Comparison of ENCODE assay signal across 8 mouse cellular contexts in genomic region chr8:84067047-84067573, GRCm38 (mm10). TPM values are rescaled to one million over a fixed set of nuclear protein-coding genes. Genes with fewer than 3 reads are reported as not detected.
DNase-seq lines count a peak whose midpoint lies in the region; ATAC-seq and TF ChIP-seq lines count a peak whose summit lies in the region.

No protein-coding gene starts in this region.

- peak overlapping the region; percentile 85 for H3K4me3 ChIP-seq in hindbrain, embryonic 10.5 days
- peak overlapping the region; percentile 89 for H3K4me3 ChIP-seq in lung, embryonic 16.5 days (ENCODE audit: low read length)
- peak overlapping the region; percentile 49 for H3K4me3 ChIP-seq in thymus, adult 2 months (ENCODE audit: control insufficient read depth, insufficient read depth, low read length)

- H3K4me2 ChIP-seq in lung, embryonic 16.5 days (ENCODE audit: low read depth, low read length), result peak overlapping the region; percentile 45

- peak overlapping the region; percentile 91 for H3K9ac ChIP-seq in lung, embryonic 16.5 days (ENCODE audit: low read length)

- no peaks in the 10 kb centered on the region for H3K36me3 ChIP-seq in hindbrain, embryonic 10.5 days
- no peaks in the 10 kb centered on the region for H3K36me3 ChIP-seq in lung, embryonic 16.5 days (ENCODE audit: control insufficient read depth, insufficient read depth, low read length)
- H3K36me3 ChIP-seq in thymus, adult 2 months (ENCODE audit: control insufficient read depth, insufficient read depth, low read length), result no peaks in the 10 kb centered on the region

- no peaks in the 10 kb centered on the region for H3K9me3 ChIP-seq in hindbrain, embryonic 10.5 days
- no peaks in the 10 kb centered on the region for H3K9me3 ChIP-seq in lung, embryonic 16.5 days (ENCODE audit: control insufficient read depth, low read length)

- peak overlapping the region; percentile 92 for H3K27ac ChIP-seq in hindbrain, embryonic 10.5 days
- peak overlapping the region; percentile 98 for H3K27ac ChIP-seq in lung, embryonic 16.5 days (ENCODE audit: low read length)
- peak overlapping the region; percentile 8; the same call in 1 of the 2 replicates for H3K27ac ChIP-seq in thymus, adult 2 months (ENCODE audit: control insufficient read depth, insufficient read depth, low read length)

- TF ChIP-seq POLR2A in thymus, adult 2 months (IDR thresholded peaks at IDR 0.05; ENCODE audit: control insufficient read depth, extremely low read depth, insufficient read depth, low read length, poor library complexity), result peak; percentile 56; the same call in 1 of the 2 replicates

- peak; percentile 32 for ATAC-seq in frontal cortex, adult (ENCODE audit: low TSS enrichment)
- ATAC-seq in lung, embryonic 16.5 days (ENCODE audit: low read depth), result peak; percentile 75

- peaks cover 49% of the 10 kb centered on the region for H3K4me1 ChIP-seq in hindbrain, embryonic 10.5 days (replicated peaks)
- peaks cover 26% of the 10 kb centered on the region for H3K4me1 ChIP-seq in lung, embryonic 16.5 days (replicated peaks; ENCODE audit: control insufficient read depth, insufficient read depth, low read length)
- peaks cover 18% of the 10 kb centered on the region for H3K4me1 ChIP-seq in thymus, adult 2 months (replicated peaks; ENCODE audit: control insufficient read depth, insufficient read depth, low read length)

- no peaks in the 10 kb centered on the region for H3K27me3 ChIP-seq in hindbrain, embryonic 10.5 days (ENCODE audit: insufficient read depth, poor library complexity, severe bottlenecking)
- no peaks in the 10 kb centered on the region for H3K27me3 ChIP-seq in lung, embryonic 16.5 days (ENCODE audit: control insufficient read depth, insufficient read depth, low read depth, low read length)
- H3K27me3 ChIP-seq in thymus, adult 2 months (ENCODE audit: control insufficient read depth, insufficient read depth, low read length), result no peaks in the 10 kb centered on the region

- peak; percentile 98 for DNase-seq in Muller cell, postnatal 12 days (ENCODE audit: inconsistent ontology term)
- DNase-seq in cerebellum, adult 9-10 months, result peak; percentile 93
- DNase-seq in hindbrain, embryonic 10.5 days (ENCODE audit: low spot score), result peak; percentile 95
- DNase-seq in layer of hippocampus, adult 9-11 months, result peak; percentile 94
- peak; percentile 88 for DNase-seq in ovary, adult 18-20 months (ENCODE audit: low spot score)
- peak; percentile 97 for DNase-seq in thymus, adult 2 months

- TF ChIP-seq CTCF in thymus, adult 2 months (IDR thresholded peaks at IDR 0.05; ENCODE audit: borderline replicate concordance, control insufficient read depth, extremely low read depth, insufficient read depth, low read length, poor library complexity), result no peak

- 2% methylated on average over 56 of the region's 58 CpGs for WGBS in hindbrain, embryonic 10.5 days
- WGBS in lung, embryonic 16.5 days, result under 1% methylated on average over 44 of the region's 58 CpGs
- under 1% methylated on average over 54 of the region's 58 CpGs for WGBS in thymus, adult 2 months

RNA-seq across cellular contexts. Expression of gene Rfx1, which starts 0.5 kb away (rescaled TPM):
- 8.5 and 9.2 TPM in 2 replicates for polyA plus RNA-seq in hindbrain, embryonic 10.5 days (2016; fragmentation: Nextera tagmentation; extraction: Ambion mirVana)
- polyA plus RNA-seq in lung, embryonic 16.5 days (2015; fragmentation: Nextera tagmentation; extraction: Ambion mirVana), result 8.6 and 8.8 TPM in 2 replicates
- 76.1 and 88.8 TPM in 2 replicates for polyA plus RNA-seq in thymus, adult 2 months (2012; rRNA removed)

RNA-seq across cellular contexts. Expression of gene Gm10643, which starts 2.2 kb away (rescaled TPM):
- polyA plus RNA-seq in hindbrain, embryonic 10.5 days (2016; fragmentation: Nextera tagmentation; extraction: Ambion mirVana), result 1.5 and 1.8 TPM in 2 replicates
- 1.2 and 1.4 TPM in 2 replicates for polyA plus RNA-seq in lung, embryonic 16.5 days (2015; fragmentation: Nextera tagmentation; extraction: Ambion mirVana)
- polyA plus RNA-seq in thymus, adult 2 months (2012; rRNA removed), result 0.36 and 0.45 TPM in 2 replicates

RNA-seq across cellular contexts. Expression of gene Rln3, which starts 22.3 kb away (rescaled TPM):
- 0.69 TPM in 1 of 2 replicates, not detected in the other for polyA plus RNA-seq in hindbrain, embryonic 10.5 days (2016; fragmentation: Nextera tagmentation; extraction: Ambion mirVana)
- polyA plus RNA-seq in lung, embryonic 16.5 days (2015; fragmentation: Nextera tagmentation; extraction: Ambion mirVana), result not detected in 2 replicates
- 7.1 and 9.1 TPM in 2 replicates for polyA plus RNA-seq in thymus, adult 2 months (2012; rRNA removed)

RNA-seq across cellular contexts. Expression of gene Il27ra, which starts 24.7 kb away (rescaled TPM):
- polyA plus RNA-seq in hindbrain, embryonic 10.5 days (2016; fragmentation: Nextera tagmentation; extraction: Ambion mirVana), result 0.24 and 0.30 TPM in 2 replicates
- 1.6 and 2.0 TPM in 2 replicates for polyA plus RNA-seq in lung, embryonic 16.5 days (2015; fragmentation: Nextera tagmentation; extraction: Ambion mirVana)
- polyA plus RNA-seq in thymus, adult 2 months (2012; rRNA removed), result 82.6 and 84.0 TPM in 2 replicates

RNA-seq across cellular contexts. Expression of gene Dcaf15, which starts 37.5 kb away (rescaled TPM):
- 16.7 and 19.2 TPM in 2 replicates for polyA plus RNA-seq in hindbrain, embryonic 10.5 days (2016; fragmentation: Nextera tagmentation; extraction: Ambion mirVana)
- 6.9 and 8.5 TPM in 2 replicates for polyA plus RNA-seq in lung, embryonic 16.5 days (2015; fragmentation: Nextera tagmentation; extraction: Ambion mirVana)
- polyA plus RNA-seq in thymus, adult 2 months (2012; rRNA removed), result 190 and 211 TPM in 2 replicates

Comparison
In these comparisons a context has a peak if more than half of its experiments do, and no peak if none do; other contexts are left out.
1. Peak in every context shown above with its lines: DNase-seq, ATAC-seq, H3K4me3 ChIP-seq and H3K27ac ChIP-seq.
2. H3K27ac ChIP-seq: peak in every context shown above with its lines; median percentile 98 in lung, embryonic 16.5 days; 92 in hindbrain, embryonic 10.5 days; 8 in thymus, adult 2 months.